Mouse (Mus musculus) forebrain, postnatal 0 days (tissue): ENCODE measurements around the gene Sprn. TPM values are rescaled to one million over a fixed set of nuclear protein-coding genes. Genes with fewer than 3 reads are reported as not detected.

ENCODE experiments used
- ATAC-seq: fragments of 200-750 bp; cut with Nextera tagmentation; 2 replicates; pipeline ENCODE4 v1.8.0; 2017; ENCODE audit warnings: mild to moderate bottlenecking, moderate library complexity
- DNase-seq: peaks from one replicate; pipeline ENCODE4 v3.0.0-alpha.2; 2015
- H3K27ac ChIP-seq: fragments of 300-500 bp; sonication (generic); 2 replicates; pipeline ENCODE4 v1.5.1; 2014; ENCODE audit warnings: low read depth, mild to moderate bottlenecking, antibody characterized with exemption, low read length, moderate library complexity, mixed read lengths
- H3K27me3 ChIP-seq: fragments of 300-500 bp; sonication (generic); 2 replicates; pipeline ENCODE4 v1.6.1; 2014; ENCODE audit warnings: mild to moderate bottlenecking, low read length, mixed read lengths; ENCODE audit not compliant: insufficient read depth
- H3K36me3 ChIP-seq: fragments of 300-500 bp; sonication (generic); 2 replicates; pipeline ENCODE4 v1.6.1; 2014; ENCODE audit warnings: mild to moderate bottlenecking, moderate library complexity; ENCODE audit not compliant: insufficient read depth
- H3K4me1 ChIP-seq: fragments of 300-500 bp; sonication (generic); 2 replicates; pipeline ENCODE4 v1.6.1; 2014; ENCODE audit warnings: antibody characterized with exemption; ENCODE audit not compliant: insufficient read depth
- H3K4me2 ChIP-seq: fragments of 300-500 bp; sonication (generic); 2 replicates; pipeline ENCODE4 v1.6.1; 2014; ENCODE audit warnings: low read depth, mild to moderate bottlenecking, moderate library complexity
- H3K4me3 ChIP-seq: fragments of 300-500 bp; sonication (generic); 2 replicates; pipeline ENCODE4 v1.5.1; 2014; ENCODE audit warnings: low read depth, low read length, mixed read lengths
- H3K9ac ChIP-seq: fragments of 300-500 bp; sonication (generic); 2 replicates; pipeline ENCODE4 v1.6.1; 2014; ENCODE audit warnings: mild to moderate bottlenecking
- H3K9me3 ChIP-seq: fragments of 300-500 bp; sonication (generic); 2 replicates; pipeline ENCODE4 v1.6.1; 2016; ENCODE audit warnings: low read length
- CTCF ChIP-seq: sonication (generic); IDR thresholded peaks from 2 replicates; pipeline ENCODE4 v1.5.1; 2016; ENCODE audit warnings: antibody characterized with exemption, control low read depth, low read depth
- WGBS: fragments of 180-500 bp; shearing (Covaris S2); extraction: QIAGEN DNeasy Blood & Tissue Kit; methylation state at CpG from one replicate; pipeline ENCODE4 v1.1.7; 2014; 5-methylcytosine and 5-hydroxymethylcytosine counted together
- polyA plus RNA-seq: library from polyadenylated mRNA; unstranded; fragments of >200 nt; fragmentation: Nextera tagmentation; extraction: Ambion mirVana; gene quantifications from 2 replicates; pipeline ENCODE4 v1.2.1, GENCODE M21; 2015
- total RNA-seq: library from RNA; depleted of rRNA; stranded (reverse); fragments of >200 nt; gene quantifications from 2 replicates; pipeline ENCODE4 v1.2.3, GENCODE M21; 2014

Gene Sprn
- total and polyA plus RNA-seq, 2 experiments from 2014 or later: 43.5 to 74.4 TPM

DNA sequence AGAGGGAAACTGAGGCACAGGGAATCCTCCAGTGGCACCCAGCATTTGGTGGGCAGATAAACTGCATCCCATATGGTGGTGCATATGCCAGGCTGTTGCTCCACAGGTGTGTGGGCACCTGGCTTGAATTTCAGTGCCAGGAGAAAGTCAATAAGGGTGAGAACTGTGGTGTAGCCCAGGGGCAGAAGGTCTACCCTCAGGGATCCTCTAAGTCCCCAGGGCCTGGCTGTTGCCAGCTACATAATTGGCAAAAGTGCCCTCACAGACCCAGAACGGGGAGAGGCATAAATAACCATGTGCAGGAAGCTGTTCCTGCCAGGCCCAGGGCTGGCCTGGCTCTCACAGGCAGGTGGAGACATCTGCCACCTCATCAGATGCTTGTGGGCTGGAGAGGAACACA, 18.3 kb upstream of the Sprn start, which contains the start of gene Olfr523:
TSS of gene Olfr523 (plus strand) at position 282 of the 400 bp plus-strand sequence.
- no peak for TF ChIP-seq CTCF
- Histone ChIP-seq H3K27me3 (no peaks in the 10 kb centered on the region), H3K27ac (no peak within 1 kb of the TSS), H3K4me3 (no peak within 1 kb of the TSS), H3K9me3 (no peaks in the 10 kb centered on the region), H3K4me2 (no peak within 1 kb of the TSS), H3K36me3 (no peaks in the 10 kb centered on the region), H3K9ac (no peak within 1 kb of the TSS), H3K4me1 (no peaks in the 10 kb centered on the region)
- no peak for DNase-seq
- 50% methylated on average over 1 of the region's 1 CpGs for WGBS
- ATAC-seq: no peak

DNA sequence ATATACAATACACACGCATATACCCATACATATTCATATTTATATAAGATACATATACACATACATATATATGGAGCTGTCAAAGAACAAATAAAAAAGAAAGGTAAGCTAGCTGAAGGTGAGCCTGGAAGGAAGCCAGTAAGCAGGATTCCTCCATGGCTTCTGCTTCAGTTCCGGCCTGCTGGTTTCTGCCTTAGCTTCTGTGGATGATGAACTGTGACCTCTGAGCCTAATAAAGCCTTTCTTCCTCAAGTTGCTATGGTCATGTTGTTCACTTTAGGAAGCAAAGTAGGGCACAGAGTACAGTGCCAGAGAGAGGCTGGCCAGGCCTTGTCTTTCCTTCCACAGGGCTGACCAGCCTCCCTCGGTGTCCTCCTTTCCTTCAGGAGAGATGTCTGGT, 16.2 kb upstream of the Sprn start:
- Histone ChIP-seq H3K4me3 (no peak overlapping the region), H3K27me3 (no peaks in the 10 kb centered on the region), H3K9me3 (no peaks in the 10 kb centered on the region), H3K36me3 (no peaks in the 10 kb centered on the region), H3K9ac (no peak overlapping the region), H3K4me1 (no peaks in the 10 kb centered on the region), H3K4me2 (no peak overlapping the region), H3K27ac (no peak overlapping the region)
- DNase-seq (no peak), ATAC-seq (no peak)
- no peak for TF ChIP-seq CTCF
- WGBS: 93% methylated on average over 3 of the region's 3 CpGs

DNA sequence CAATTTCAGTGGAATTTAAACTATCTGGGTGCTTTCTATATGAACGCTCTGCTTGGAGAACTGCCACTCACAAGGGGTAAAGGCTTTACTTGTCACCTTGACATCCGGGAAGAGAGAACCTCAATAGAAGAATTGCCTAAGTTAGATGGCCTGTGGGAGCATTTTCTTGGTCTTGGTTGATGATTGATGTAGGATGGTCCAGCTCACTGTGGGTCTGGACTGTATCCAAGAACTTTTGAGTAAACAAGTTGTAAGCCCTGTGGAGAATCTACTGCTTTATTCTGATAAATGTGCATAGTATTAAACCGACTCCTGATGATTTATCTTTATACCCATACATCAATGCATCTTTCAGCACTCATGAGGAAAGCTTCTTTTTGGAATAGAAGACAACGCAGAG, 14.7 kb upstream of the Sprn start:
- 87% methylated on average over 4 of the region's 4 CpGs for WGBS
- H3K4me3 ChIP-seq: no peak overlapping the region
- H3K4me1 ChIP-seq: no peaks in the 10 kb centered on the region
- no peaks in the 10 kb centered on the region for H3K27me3 ChIP-seq
- no peak overlapping the region for H3K4me2 ChIP-seq
- H3K27ac ChIP-seq: no peak overlapping the region
- TF ChIP-seq CTCF: no peak
- no peak for ATAC-seq
- H3K9me3 ChIP-seq: no peaks in the 10 kb centered on the region
- H3K9ac ChIP-seq: no peak overlapping the region
- no peak for DNase-seq
- no peaks in the 10 kb centered on the region for H3K36me3 ChIP-seq

DNA sequence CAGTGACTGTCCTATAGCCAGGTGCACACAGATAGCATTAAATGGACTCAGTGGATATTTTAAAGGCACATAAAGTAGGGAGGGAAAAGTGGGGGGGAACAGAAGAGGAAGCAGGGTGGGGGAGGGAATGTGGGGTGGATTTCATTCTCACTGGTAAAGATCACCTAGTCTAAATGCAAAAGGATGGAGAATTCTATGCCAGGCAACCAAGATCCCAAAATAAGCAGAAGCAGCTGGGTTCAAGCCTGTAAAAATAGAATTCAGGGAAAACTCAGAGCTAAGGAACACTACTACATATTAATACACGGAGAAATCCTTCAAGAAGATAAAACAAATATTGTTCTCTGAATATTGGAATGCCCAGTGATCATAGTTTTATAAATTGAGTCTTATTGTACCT, 13.3 kb upstream of the Sprn start:
- H3K36me3 ChIP-seq: no peaks in the 10 kb centered on the region
- DNase-seq: no peak
- ATAC-seq: no peak
- H3K4me1 ChIP-seq: no peaks in the 10 kb centered on the region
- no peak overlapping the region for H3K27ac ChIP-seq
- no peaks in the 10 kb centered on the region for H3K9me3 ChIP-seq
- H3K9ac ChIP-seq: no peak overlapping the region
- WGBS: 60% methylated on average over 1 of the region's 1 CpGs
- no peaks in the 10 kb centered on the region for H3K27me3 ChIP-seq
- TF ChIP-seq CTCF: no peak
- H3K4me3 ChIP-seq: no peak overlapping the region
- no peak overlapping the region for H3K4me2 ChIP-seq

DNA sequence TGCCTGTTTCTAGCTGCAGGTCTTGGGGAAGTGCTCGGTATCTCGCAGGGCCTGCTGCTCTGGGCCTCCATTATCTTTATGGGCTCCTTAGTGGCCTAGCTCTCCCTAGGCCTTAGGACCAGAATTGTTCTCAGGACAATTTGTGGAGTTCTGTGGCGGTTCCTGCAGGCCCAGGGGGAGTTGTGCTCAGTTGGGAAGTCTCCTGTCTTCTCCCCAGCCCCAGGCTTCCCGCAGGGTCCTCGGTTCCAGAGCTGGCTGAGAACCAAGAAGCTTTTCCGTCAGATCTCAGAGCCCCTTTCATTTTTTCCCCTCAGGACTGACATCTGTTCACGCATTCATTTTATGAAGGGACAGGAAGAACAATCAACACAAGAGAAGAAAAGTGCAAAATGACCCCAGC, 10.0 kb upstream of the Sprn start, which contains the start of gene Olfr522:
TSS of gene Olfr522 (minus strand) at position 101 of the 400 bp plus-strand sequence.
- Histone ChIP-seq H3K4me3 (no peak within 1 kb of the TSS), H3K27ac (no peak within 1 kb of the TSS), H3K9ac (no peak within 1 kb of the TSS), H3K27me3 (no peaks in the 10 kb centered on the region), H3K36me3 (no peaks in the 10 kb centered on the region), H3K4me2 (no peak within 1 kb of the TSS), H3K4me1 (no peaks in the 10 kb centered on the region), H3K9me3 (no peaks in the 10 kb centered on the region)
- no peak for ATAC-seq
- TF ChIP-seq CTCF: no peak
- WGBS: 65% methylated on average over 7 of the region's 7 CpGs
- DNase-seq: no peak

DNA sequence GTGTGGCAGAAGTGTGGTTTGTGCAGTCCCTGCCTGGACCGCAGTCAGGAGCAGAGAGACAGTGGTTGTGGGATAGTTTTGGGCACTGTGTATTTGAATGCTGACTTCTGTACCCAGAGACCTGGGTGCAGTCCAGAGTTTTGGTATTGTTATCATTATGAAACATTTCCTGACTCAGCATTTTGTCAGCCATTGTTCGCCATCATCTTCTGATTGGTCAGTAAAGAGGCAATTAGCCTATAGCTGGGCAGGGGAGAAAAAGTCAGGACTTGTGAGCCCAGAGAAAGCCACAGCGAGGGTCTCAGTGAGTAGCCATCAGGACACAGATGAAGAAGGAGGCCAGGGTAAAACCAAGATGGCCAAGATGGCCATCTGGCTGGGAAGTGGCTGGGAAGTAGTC, 5.7 kb upstream of the Sprn start:
- no peak overlapping the region for H3K9ac ChIP-seq
- ATAC-seq: no peak
- H3K27ac ChIP-seq: no peak overlapping the region
- WGBS: 83% methylated on average over 3 of the region's 3 CpGs
- no peaks in the 10 kb centered on the region for H3K36me3 ChIP-seq
- no peaks in the 10 kb centered on the region for H3K9me3 ChIP-seq
- peaks cover 2% of the 10 kb centered on the region for H3K4me1 ChIP-seq
- no peaks in the 10 kb centered on the region for H3K27me3 ChIP-seq
- TF ChIP-seq CTCF: no peak
- no peak overlapping the region for H3K4me3 ChIP-seq
- no peak overlapping the region for H3K4me2 ChIP-seq
- DNase-seq: no peak

DNA sequence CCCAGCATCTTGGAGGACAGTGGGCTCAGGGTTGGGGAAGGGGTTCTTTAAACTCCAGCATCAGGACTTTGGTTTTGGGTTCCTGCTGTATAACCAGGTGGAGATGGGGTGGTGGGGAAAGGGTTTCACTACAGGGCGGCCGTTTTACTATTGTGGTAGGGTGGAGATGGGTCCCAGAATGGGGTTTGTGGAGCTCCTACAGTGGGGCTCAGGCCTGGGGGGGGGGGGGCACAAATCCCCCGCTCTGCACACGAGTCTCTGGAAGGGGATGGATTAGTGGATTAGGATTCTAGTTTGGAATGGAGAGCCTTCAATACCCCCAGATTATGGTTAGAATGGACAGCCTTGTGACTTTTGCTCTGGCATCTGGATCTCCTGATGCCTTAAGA, 854 bp downstream of the Sprn start:
- H3K9ac ChIP-seq: peak overlapping the region; percentile 83
- DNase-seq: peak; percentile 48
- peak overlapping the region; percentile 83 for H3K27ac ChIP-seq
- H3K27me3 ChIP-seq: no peaks in the 10 kb centered on the region
- 17% methylated on average over 4 of the region's 4 CpGs for WGBS
- peaks cover 13% of the 10 kb centered on the region for H3K4me1 ChIP-seq
- ATAC-seq: peak; percentile 53
- no peaks in the 10 kb centered on the region for H3K9me3 ChIP-seq
- peak overlapping the region; percentile 73 for H3K4me2 ChIP-seq
- peaks cover 4% of the 10 kb centered on the region; the same call in 1 of the 2 replicates for H3K36me3 ChIP-seq
- no peak for TF ChIP-seq CTCF
- H3K4me3 ChIP-seq: peak overlapping the region; percentile 54
